Mouse (Mus musculus): Measurements from ENCODE around the gene Slc38a3. TPM values are rescaled to one million over a fixed set of nuclear protein-coding genes. Genes with fewer than 3 reads are reported as not detected.

Slc38a3 gene
- polyA plus RNA-seq, 1 experiment from 2014 or later, result 12.5 TPM

DNA sequence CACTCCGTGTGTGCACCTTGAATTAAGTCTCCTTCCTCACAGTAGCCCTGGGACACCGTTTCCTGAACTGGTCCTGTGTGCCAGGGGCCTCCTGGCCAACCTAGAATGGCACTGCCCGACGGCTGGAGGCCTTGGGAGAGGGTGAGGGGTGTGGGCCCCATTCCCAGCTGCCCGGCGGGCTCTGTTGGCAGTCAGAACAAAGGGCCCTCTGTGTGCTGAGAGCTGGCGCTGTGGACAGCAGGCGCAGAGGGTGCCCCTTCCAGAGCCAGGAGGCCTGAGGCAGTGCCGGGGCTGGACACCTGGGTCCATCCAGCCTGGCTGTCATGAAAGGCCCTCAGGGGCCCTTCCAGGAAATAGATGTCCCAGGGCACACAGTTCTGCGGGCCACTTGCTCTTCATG, 9.8 kb downstream of the Slc38a3 start:
- 69% methylated on average over 10 of the region's 10 CpGs for WGBS
- no peak overlapping the region for H3K27ac ChIP-seq
- H3K36me3 ChIP-seq, result no peaks in the 10 kb centered on the region
- H3K4me1 ChIP-seq, result peaks cover 18% of the 10 kb centered on the region
- H3K4me3 ChIP-seq, result no peak overlapping the region
- H3K9ac ChIP-seq, result no peak overlapping the region
- no peaks in the 10 kb centered on the region for H3K9me3 ChIP-seq (replicated peaks)
- ATAC-seq (ENCODE audit: low FRiP score), result no peak
- no peaks in the 10 kb centered on the region for H3K27me3 ChIP-seq
- H3K4me2 ChIP-seq (replicated peaks), result no peak overlapping the region

DNA sequence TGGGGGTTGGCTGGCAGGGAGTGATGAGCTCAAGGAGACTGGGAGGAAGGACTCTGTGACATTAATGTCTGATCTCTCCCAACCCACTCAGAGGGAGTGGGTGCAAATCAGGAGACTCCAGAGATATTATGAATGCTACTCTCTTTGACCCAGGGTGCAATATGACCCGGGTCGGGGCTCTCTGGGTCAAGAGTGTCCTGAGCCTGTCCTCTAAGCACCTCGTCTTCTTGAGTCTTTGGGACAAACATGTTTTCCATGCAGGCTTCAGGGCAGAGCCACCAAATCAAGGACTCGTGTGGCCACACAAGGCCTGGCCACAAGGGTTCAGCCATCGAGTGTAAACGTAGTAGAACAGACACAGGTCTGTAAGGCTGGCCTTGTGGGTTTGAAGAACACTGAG, 11.2 kb downstream of the Slc38a3 start:
- H3K4me3 ChIP-seq, result no peak overlapping the region
- H3K9ac ChIP-seq, result no peak overlapping the region
- H3K36me3 ChIP-seq, result no peaks in the 10 kb centered on the region
- H3K4me2 ChIP-seq (replicated peaks), result no peak overlapping the region
- no peak overlapping the region for H3K27ac ChIP-seq
- H3K27me3 ChIP-seq, result no peaks in the 10 kb centered on the region
- no peak for ATAC-seq (ENCODE audit: low FRiP score)
- WGBS, result 87% methylated on average over 6 of the region's 6 CpGs
- 0 out of 2 replicates have a peak, but pooled peaks cover 9% of the 10 kb centered on the region for H3K4me1 ChIP-seq
- no peaks in the 10 kb centered on the region for H3K9me3 ChIP-seq (replicated peaks)

DNA sequence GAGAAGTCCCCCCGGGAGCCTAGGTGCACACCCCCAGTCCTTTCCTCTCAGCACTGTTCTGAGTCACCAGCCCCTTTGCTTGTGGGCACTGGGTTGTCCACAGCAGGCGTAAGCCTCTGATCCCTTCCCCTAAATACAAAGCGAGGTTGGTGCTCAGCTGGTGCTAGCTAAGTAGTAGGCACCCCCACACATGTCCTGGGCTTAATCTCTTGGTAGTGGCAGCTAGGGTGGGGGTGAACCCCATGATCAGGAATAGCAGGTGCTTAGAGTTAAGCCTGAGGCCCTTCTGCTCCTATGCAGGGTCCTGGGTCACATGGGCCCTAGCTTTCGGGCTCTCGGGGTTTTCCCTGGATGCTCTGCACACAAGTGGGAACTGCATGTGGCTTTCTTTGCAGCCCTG, 12.2 kb downstream of the Slc38a3 start:
- WGBS, result 84% methylated on average over 5 of the region's 5 CpGs
- H3K36me3 ChIP-seq, result no peaks in the 10 kb centered on the region
- no peak overlapping the region for H3K4me3 ChIP-seq
- no peaks in the 10 kb centered on the region for H3K9me3 ChIP-seq (replicated peaks)
- no peak for ATAC-seq (ENCODE audit: low FRiP score)
- H3K27ac ChIP-seq, result no peak overlapping the region
- no peak overlapping the region for H3K4me2 ChIP-seq (replicated peaks)
- 0 out of 2 replicates have a peak, but pooled peaks cover 9% of the 10 kb centered on the region for H3K4me1 ChIP-seq
- no peak overlapping the region for H3K9ac ChIP-seq
- H3K27me3 ChIP-seq, result no peaks in the 10 kb centered on the region

DNA sequence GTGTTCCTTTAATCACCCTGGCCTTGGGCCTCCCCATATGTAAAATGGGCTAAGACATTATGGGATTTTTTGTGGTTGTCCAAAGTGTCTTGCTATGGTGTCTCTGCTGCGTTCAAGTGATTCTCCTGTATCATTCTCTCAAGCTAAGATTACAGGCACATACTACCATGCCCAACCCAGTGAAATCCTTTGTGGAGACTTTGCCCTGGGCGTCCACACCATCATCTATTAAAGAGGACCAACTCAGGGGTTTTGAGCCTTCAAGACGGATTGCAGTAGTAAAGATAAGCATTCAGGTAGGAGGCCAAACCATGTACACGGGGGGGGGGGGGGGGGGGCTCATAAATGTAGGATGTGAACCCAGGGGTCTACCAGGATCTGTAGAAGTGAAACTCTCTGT, 14.7 kb downstream of the Slc38a3 start:
- no peaks in the 10 kb centered on the region for H3K27me3 ChIP-seq
- 88% methylated on average over 4 of the region's 4 CpGs for WGBS
- ATAC-seq (ENCODE audit: low FRiP score), result no peak
- H3K4me3 ChIP-seq, result no peak overlapping the region
- no peak overlapping the region for H3K9ac ChIP-seq
- H3K27ac ChIP-seq, result no peak overlapping the region
- H3K36me3 ChIP-seq, result no peaks in the 10 kb centered on the region
- no peaks in the 10 kb centered on the region for H3K9me3 ChIP-seq (replicated peaks)
- H3K4me1 ChIP-seq, result peaks cover 21% of the 10 kb centered on the region
- H3K4me2 ChIP-seq (replicated peaks), result no peak overlapping the region

DNA sequence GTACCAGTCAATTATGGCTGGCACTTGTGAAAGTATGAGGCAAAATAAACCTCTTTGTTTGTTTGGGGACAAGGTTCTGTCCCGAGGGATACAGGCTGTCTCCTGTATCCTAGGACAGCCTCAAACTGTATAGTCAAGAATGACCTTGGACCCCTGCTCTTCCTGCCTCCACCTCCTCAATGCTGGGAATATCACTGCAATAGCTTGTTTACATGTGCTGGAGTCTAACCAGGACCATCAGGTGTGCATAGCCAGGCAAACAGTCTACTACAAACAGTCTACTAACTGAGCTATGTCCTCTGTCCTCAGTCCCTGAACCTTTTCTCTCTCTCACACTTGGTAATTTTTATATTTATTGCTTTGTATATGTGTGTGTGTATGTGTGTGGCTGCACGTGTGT, 15.9 kb downstream of the Slc38a3 start:
- 79% methylated on average over 2 of the region's 2 CpGs for WGBS
- H3K27ac ChIP-seq, result no peak overlapping the region
- H3K27me3 ChIP-seq, result no peaks in the 10 kb centered on the region
- no peaks in the 10 kb centered on the region for H3K36me3 ChIP-seq
- H3K9ac ChIP-seq, result no peak overlapping the region
- no peak overlapping the region for H3K4me2 ChIP-seq (replicated peaks)
- H3K9me3 ChIP-seq (replicated peaks), result no peaks in the 10 kb centered on the region
- no peak for ATAC-seq (ENCODE audit: low FRiP score)
- H3K4me1 ChIP-seq, result peaks cover 17% of the 10 kb centered on the region
- no peak overlapping the region for H3K4me3 ChIP-seq

DNA sequence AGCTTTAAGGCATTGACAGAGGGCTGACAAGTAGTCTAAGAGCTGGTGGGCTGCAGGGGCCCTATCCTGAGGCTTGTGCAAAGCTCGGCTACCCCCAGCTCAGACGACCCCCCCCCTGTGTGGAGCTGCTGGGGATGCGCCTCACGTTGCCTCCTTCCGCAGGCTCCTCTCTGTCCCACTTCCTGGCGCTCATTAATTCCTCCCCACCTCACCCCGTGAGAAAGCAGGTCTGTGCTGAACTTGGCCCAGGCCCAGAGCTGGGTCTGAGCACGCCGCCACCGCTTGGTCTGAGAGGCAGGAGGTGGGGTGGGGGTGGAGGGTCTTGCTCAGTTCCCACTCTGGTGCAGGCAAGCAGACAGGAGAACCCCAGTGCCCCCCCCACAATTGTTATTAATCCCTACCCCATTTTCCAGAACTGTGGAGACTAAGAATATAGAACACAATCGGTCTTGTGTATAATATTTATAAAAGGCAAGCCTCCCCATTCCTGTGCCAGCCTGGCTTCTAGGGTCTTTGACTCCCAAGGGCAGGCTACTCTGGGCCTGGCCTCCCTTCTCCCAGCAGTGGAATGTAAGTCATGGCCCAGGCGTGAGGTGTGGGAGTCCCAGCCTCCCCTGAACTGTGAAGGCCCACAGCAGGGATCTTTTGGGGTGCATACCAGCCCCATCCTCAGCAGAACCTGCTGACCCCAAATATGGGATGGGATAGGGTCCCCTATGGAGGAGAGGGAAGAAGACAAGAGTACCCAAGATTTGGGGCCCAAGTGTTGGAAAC, 18.4 kb downstream of the Slc38a3 start:
- Histone ChIP-seq H3K27ac (peak overlapping the region; percentile 57), H3K4me2 (replicated peaks) (no peak overlapping the region; the same call in 1 of the 2 replicates), H3K9me3 (replicated peaks) (no peaks in the 10 kb centered on the region), H3K9ac (no peak overlapping the region), H3K27me3 (no peaks in the 10 kb centered on the region), H3K36me3 (no peaks in the 10 kb centered on the region), H3K4me1 (peaks cover 17% of the 10 kb centered on the region), H3K4me3 (no peak overlapping the region)
- ATAC-seq (ENCODE audit: low FRiP score), result peak; percentile 84
- 32% methylated on average over 12 of the region's 12 CpGs for WGBS

DNA sequence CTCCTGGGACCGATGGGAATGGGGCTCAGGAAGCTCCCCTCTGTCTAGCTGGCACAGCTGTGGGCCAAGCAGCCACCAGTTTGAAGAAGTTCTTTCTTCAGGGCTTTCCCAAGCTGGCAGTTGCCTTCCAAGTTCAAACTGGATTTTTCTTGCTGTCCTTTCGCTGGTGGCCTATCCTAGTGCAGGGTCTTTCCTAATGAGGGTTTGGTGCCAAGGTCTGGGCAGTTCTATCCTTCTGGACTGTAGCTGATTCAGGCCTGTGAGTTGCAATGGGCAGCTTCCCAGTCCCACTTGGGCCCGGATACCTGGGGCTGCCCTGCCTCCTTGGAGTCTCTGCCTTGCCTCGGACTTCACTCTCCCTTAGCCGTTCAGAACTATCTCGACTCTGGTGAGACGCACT, 19.1 kb downstream of the Slc38a3 start:
- ATAC-seq (ENCODE audit: low FRiP score), result no peak
- Histone ChIP-seq H3K9me3 (replicated peaks) (no peaks in the 10 kb centered on the region), H3K36me3 (no peaks in the 10 kb centered on the region), H3K4me3 (no peak overlapping the region), H3K27me3 (no peaks in the 10 kb centered on the region), H3K9ac (no peak overlapping the region; the same call in 1 of the 2 replicates), H3K4me2 (replicated peaks) (no peak overlapping the region), H3K4me1 (peaks cover 20% of the 10 kb centered on the region), H3K27ac (peak overlapping the region; percentile 57)
- WGBS, result 75% methylated on average over 7 of the region's 7 CpGs

DNA sequence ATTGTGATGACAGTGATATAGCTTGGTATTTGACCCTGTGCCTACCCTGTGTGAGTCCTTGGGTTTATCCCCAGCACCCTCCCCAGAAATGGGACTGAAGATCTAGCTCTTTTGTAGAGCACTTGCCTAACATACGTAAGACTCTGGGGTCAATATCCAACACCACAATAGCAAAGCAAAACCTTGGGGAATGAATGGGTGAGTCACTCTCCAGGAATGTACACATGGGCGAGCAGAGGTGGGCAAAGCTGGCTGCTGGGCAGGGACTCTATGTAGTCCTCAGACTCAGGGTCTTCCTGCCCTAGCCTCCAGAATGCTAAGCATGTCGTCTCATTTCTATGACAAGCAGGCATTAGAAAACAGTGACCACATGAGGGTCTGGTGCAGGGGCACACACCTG, 20.6 kb downstream of the Slc38a3 start:
- Histone ChIP-seq H3K4me1 (peaks cover 30% of the 10 kb centered on the region), H3K36me3 (no peaks in the 10 kb centered on the region), H3K27ac (no peak overlapping the region), H3K4me3 (no peak overlapping the region), H3K27me3 (no peaks in the 10 kb centered on the region), H3K9me3 (replicated peaks) (no peaks in the 10 kb centered on the region), H3K4me2 (replicated peaks) (no peak overlapping the region), H3K9ac (no peak overlapping the region)
- ATAC-seq (ENCODE audit: low FRiP score), result no peak
- 80% methylated on average over 3 of the region's 3 CpGs for WGBS

DNA sequence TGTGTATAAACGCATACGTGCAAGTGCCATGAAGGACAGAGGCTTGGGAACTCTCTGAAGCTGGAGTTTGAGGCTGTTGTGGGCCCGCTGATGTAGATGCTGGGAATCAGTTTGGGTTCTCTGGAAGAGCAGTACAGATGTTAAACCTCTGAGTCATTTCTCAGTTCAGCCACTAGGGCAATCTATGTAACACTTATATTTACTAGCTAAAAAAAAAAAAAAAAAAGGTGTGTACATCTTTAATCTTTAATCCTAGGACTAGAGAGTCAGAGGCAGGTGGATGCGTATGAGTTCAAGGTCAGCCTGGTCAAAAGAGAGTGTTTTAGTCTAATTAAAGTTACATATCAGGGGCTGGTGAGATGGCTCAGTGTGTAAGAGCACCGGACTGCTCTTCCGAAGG, 22.4 kb downstream of the Slc38a3 start:
- Histone ChIP-seq H3K9me3 (replicated peaks) (no peaks in the 10 kb centered on the region), H3K27ac (no peak overlapping the region), H3K4me2 (replicated peaks) (no peak overlapping the region), H3K9ac (no peak overlapping the region), H3K36me3 (no peaks in the 10 kb centered on the region), H3K4me1 (peaks cover 30% of the 10 kb centered on the region), H3K27me3 (no peaks in the 10 kb centered on the region), H3K4me3 (no peak overlapping the region)
- WGBS, result 81% methylated on average over 6 of the region's 6 CpGs
- no peak for ATAC-seq (ENCODE audit: low FRiP score)

DNA sequence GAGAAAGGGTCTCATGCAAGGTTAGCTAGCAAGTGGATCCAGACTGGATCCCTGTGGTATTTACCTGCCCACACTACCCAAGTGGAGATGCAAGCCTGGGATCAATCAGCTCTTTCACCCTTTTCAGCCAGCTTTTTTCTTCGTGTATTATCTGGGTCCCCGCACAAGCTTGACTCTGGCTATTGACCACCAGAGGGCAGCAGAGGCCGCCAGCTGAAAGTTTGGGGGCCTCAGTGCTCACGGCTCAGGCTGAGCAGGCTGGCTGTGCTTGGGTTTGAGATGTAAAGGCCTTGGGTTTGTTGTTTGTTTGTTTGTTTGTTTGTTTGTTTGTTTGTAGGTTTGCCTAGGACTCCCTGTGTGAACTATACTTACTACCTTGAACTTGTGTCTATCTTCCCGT, 23.8 kb downstream of the Slc38a3 start:
- Histone ChIP-seq H3K4me2 (replicated peaks) (no peak overlapping the region), H3K9me3 (replicated peaks) (no peaks in the 10 kb centered on the region), H3K27ac (no peak overlapping the region), H3K9ac (no peak overlapping the region), H3K27me3 (no peaks in the 10 kb centered on the region), H3K4me1 (peaks cover 25% of the 10 kb centered on the region), H3K36me3 (no peaks in the 10 kb centered on the region), H3K4me3 (no peak overlapping the region)
- peak; percentile 36; the same call in 1 of the 2 replicates for ATAC-seq (ENCODE audit: low FRiP score)
- WGBS, result 9% methylated on average over 5 of the region's 5 CpGs

DNA sequence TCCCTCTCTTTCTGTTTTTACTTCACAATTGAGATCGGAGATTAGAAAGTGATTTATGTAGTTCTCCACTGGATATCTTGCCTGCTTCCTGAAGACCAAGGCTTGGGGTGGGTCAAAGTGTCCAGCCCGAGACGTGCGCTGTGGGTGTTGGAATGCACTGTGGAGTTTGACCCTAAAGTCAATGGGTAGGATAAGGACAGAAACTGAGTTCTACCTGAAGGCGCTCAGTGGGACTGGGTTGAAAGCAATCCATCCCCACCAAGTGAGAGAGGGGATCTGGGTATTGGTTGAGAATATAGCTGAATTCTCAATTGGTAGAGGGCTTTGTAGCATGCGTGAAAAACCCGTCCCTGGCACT, 24.2 kb downstream of the Slc38a3 start:
- Histone ChIP-seq H3K9me3 (replicated peaks) (no peaks in the 10 kb centered on the region), H3K27ac (no peak overlapping the region), H3K4me3 (peak overlapping the region; percentile 32; the same call in 1 of the 2 replicates), H3K36me3 (no peaks in the 10 kb centered on the region), H3K4me2 (replicated peaks) (peak overlapping the region; percentile 62), H3K27me3 (no peaks in the 10 kb centered on the region), H3K4me1 (peaks cover 20% of the 10 kb centered on the region), H3K9ac (no peak overlapping the region; the same call in 1 of the 2 replicates)
- 58% methylated on average over 7 of the region's 7 CpGs for WGBS
- peak; percentile 24; the same call in 1 of the 2 replicates for ATAC-seq (ENCODE audit: low FRiP score)

DNA sequence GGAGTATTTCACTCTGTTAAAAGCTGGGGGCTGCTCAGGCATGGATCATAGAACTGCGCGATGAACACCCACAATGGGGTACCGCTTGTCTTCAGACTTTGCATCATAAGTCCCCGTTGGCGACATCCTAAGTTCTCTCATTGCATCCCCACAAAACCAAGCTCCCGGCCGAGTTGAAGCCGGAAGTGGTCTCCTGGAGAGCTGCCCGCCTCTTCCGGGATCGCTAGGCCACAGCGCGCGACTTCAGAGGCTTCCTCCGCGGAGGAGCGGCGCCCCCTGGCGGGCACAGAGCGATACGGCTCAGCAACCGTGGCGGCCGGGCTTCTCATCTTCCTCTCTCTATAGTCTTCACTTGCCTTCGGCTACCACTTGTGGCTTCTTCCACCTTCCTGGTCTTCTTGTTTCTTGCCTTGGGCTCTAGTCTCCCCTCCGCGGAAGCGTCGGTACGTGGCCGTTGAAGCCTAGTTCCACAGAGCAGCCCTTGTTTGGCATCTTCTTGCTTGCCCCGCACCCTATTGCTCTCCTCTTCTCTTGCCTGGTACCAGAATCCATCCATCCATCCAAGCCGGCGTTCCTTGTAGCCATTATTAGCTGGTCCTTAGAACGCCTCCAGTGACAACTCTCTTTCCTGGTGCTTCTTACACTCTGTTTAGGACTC, 24.7 kb downstream of the Slc38a3 start:
- peak overlapping the region; percentile 57 for H3K9ac ChIP-seq
- H3K9me3 ChIP-seq (replicated peaks), result no peaks in the 10 kb centered on the region
- WGBS, result 4% methylated on average over 35 of the region's 35 CpGs
- peak overlapping the region; percentile 62; the same call in 1 of the 2 replicates for H3K27ac ChIP-seq
- H3K36me3 ChIP-seq, result no peaks in the 10 kb centered on the region
- no peaks in the 10 kb centered on the region for H3K27me3 ChIP-seq
- H3K4me2 ChIP-seq (replicated peaks), result peak overlapping the region; percentile 62
- ATAC-seq (ENCODE audit: low FRiP score), result peak; percentile 80
- peaks cover 22% of the 10 kb centered on the region for H3K4me1 ChIP-seq
- H3K4me3 ChIP-seq, result peak overlapping the region; percentile 32
